Mouse (Mus musculus): ENCODE measurements around the gene Abcc1. TPM values are rescaled to one million over a fixed set of nuclear protein-coding genes. Genes with fewer than 3 reads are reported as not detected.

The Abcc1 gene
- total and polyA plus RNA-seq, 2 experiments = 1.3 to 1.6 TPM

DNA sequence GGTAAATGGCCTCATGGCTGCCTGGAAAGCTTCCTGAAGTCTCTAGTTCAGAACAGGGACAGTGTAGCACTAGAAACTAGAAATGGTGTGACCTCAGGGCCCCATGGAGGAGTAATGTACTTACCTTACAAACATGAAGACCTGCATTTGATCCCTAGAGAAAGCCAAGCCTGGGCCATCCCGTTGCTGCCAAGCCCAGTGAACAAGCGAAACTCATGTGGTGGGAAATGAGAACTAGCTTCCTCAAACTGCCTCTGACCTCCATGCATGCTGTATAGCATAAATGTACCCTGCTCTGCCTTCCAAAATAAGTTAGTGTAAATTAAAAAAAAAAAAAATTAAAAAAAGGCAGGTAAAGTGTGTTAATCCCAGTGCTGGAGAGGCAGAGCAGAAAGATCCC is 101.2 kb downstream of the Abcc1 start:
- WGBS = 96% methylated on average over 2 of the region's 2 CpGs

DNA sequence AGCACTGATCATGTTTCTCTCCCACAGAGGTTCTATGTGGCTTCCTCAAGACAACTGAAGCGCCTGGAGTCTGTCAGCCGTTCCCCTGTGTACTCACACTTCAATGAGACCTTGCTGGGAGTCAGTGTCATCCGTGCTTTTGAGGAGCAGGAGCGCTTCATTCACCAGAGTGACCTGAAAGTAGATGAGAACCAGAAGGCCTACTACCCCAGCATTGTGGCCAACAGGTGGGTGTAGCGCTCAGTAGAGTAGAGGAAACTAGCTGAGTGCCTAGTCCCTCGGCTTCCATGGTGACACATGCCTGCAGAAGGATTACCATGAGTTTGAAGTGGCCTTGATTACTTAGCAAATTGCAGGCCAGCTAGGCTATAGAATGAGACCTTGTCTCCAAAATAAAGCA is 103.7 kb downstream of the Abcc1 start:
- H3K4me3 ChIP-seq (ENCODE audit: insufficient read depth, low read depth, low read length) = no peak overlapping the region
- no peak for DNase-seq (ENCODE audit: extremely low read depth, low read depth, low spot score)
- no peak overlapping the region for H3K27ac ChIP-seq (replicated peaks; ENCODE audit: insufficient read depth, low read depth, low read length)
- 93% methylated on average over 6 of the region's 6 CpGs for WGBS
- H3K4me1 ChIP-seq (ENCODE audit: control insufficient read depth, insufficient read depth, low read length) = no peaks in the 10 kb centered on the region
- no peaks in the 10 kb centered on the region for H3K27me3 ChIP-seq (ENCODE audit: control insufficient read depth, insufficient read depth, low read length)
- no peaks in the 10 kb centered on the region for H3K36me3 ChIP-seq (ENCODE audit: control insufficient read depth, insufficient read depth, low read length)
- no peak for TF ChIP-seq CTCF (IDR thresholded peaks at IDR 0.05; ENCODE audit: low read depth, low read length)
- no peak for TF ChIP-seq POLR2A (IDR thresholded peaks at IDR 0.05; ENCODE audit: extremely low read depth, insufficient read depth, low read length)
- H3K9ac ChIP-seq (ENCODE audit: low read depth, low read length) = no peak overlapping the region
- no peaks in the 10 kb centered on the region for H3K79me2 ChIP-seq (ENCODE audit: control insufficient read depth, insufficient read depth, low read length)

More for the DNA sequence above, 101.2 kb downstream of the Abcc1 start:
- Histone ChIP-seq H3K27me3 (ENCODE audit: control insufficient read depth, insufficient read depth, low read length) (no peaks in the 10 kb centered on the region), H3K9ac (ENCODE audit: low read depth, low read length) (no peak overlapping the region), H3K4me1 (ENCODE audit: control insufficient read depth, insufficient read depth, low read length) (no peaks in the 10 kb centered on the region), H3K4me3 (ENCODE audit: insufficient read depth, low read depth, low read length) (no peak overlapping the region), H3K36me3 (ENCODE audit: control insufficient read depth, insufficient read depth, low read length) (no peaks in the 10 kb centered on the region), H3K27ac (replicated peaks; ENCODE audit: insufficient read depth, low read depth, low read length) (no peak overlapping the region), H3K79me2 (ENCODE audit: control insufficient read depth, insufficient read depth, low read length) (no peaks in the 10 kb centered on the region)
- no peak for DNase-seq (ENCODE audit: extremely low read depth, low read depth, low spot score)
- no peak for TF ChIP-seq CTCF (IDR thresholded peaks at IDR 0.05; ENCODE audit: low read depth, low read length)
- no peak for TF ChIP-seq POLR2A (IDR thresholded peaks at IDR 0.05; ENCODE audit: extremely low read depth, insufficient read depth, low read length)

DNA sequence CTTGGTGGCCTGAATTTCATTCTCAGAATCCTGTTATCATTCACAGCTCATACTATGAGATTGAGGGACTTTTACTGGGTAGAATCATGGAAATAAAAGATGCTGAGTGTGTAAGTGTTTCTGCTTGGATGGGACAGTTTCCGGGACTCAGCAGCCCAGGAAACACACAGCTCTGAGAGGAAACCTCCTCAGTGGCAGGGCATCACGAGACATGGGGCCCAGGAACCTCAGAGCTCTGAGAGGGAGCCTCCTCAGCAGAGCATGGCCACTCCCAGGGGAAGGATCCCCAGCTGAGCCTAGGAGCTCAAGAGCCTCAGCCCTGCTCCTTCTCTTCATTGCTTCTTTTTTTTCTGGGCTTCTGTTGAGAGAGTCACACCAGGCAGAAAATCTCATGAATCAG is 107.0 kb downstream of the Abcc1 start:
- H3K36me3 ChIP-seq (ENCODE audit: control insufficient read depth, insufficient read depth, low read length) = no peaks in the 10 kb centered on the region
- no peak overlapping the region for H3K9ac ChIP-seq (ENCODE audit: low read depth, low read length)
- no peaks in the 10 kb centered on the region for H3K27me3 ChIP-seq (ENCODE audit: control insufficient read depth, insufficient read depth, low read length)
- DNase-seq (ENCODE audit: extremely low read depth, low read depth, low spot score) = no peak
- H3K79me2 ChIP-seq (ENCODE audit: control insufficient read depth, insufficient read depth, low read length) = no peaks in the 10 kb centered on the region
- no peak overlapping the region for H3K27ac ChIP-seq (replicated peaks; ENCODE audit: insufficient read depth, low read depth, low read length)
- H3K4me3 ChIP-seq (ENCODE audit: insufficient read depth, low read depth, low read length) = no peak overlapping the region
- H3K4me1 ChIP-seq (ENCODE audit: control insufficient read depth, insufficient read depth, low read length) = no peaks in the 10 kb centered on the region
- WGBS = 74% methylated on average over 2 of the region's 2 CpGs
- TF ChIP-seq POLR2A (IDR thresholded peaks at IDR 0.05; ENCODE audit: extremely low read depth, insufficient read depth, low read length) (no peak), CTCF (IDR thresholded peaks at IDR 0.05; ENCODE audit: low read depth, low read length) (no peak)

DNA sequence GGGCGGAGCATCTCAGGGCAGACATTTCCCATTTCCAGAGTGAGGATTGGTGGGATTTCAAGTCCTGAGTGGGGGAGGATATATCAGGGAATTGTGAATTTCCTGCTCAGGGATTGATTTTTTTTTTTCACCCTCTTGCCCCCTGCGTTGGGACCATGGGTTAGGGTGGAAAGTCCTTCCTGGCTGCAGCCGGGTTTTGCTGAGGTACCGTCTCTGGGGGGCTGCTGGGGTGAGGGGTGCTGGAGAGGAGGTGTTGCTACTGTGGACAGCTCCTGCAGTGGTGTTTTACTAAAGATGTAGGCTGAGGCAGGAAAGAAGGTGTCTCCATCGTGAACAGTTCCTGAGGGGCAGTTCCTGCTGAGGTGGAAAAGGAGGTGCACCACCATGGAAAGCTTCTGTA is 107.5 kb downstream of the Abcc1 start:
- DNase-seq (ENCODE audit: extremely low read depth, low read depth, low spot score) = no peak
- no peaks in the 10 kb centered on the region for H3K36me3 ChIP-seq (ENCODE audit: control insufficient read depth, insufficient read depth, low read length)
- 80% methylated on average over 5 of the region's 5 CpGs for WGBS
- H3K27ac ChIP-seq (replicated peaks; ENCODE audit: insufficient read depth, low read depth, low read length) = no peak overlapping the region
- no peaks in the 10 kb centered on the region for H3K27me3 ChIP-seq (ENCODE audit: control insufficient read depth, insufficient read depth, low read length)
- TF ChIP-seq POLR2A (IDR thresholded peaks at IDR 0.05; ENCODE audit: extremely low read depth, insufficient read depth, low read length) (no peak), CTCF (IDR thresholded peaks at IDR 0.05; ENCODE audit: low read depth, low read length) (no peak)
- no peak overlapping the region for H3K4me3 ChIP-seq (ENCODE audit: insufficient read depth, low read depth, low read length)
- H3K79me2 ChIP-seq (ENCODE audit: control insufficient read depth, insufficient read depth, low read length) = no peaks in the 10 kb centered on the region
- H3K9ac ChIP-seq (ENCODE audit: low read depth, low read length) = no peak overlapping the region
- H3K4me1 ChIP-seq (ENCODE audit: control insufficient read depth, insufficient read depth, low read length) = no peaks in the 10 kb centered on the region

DNA sequence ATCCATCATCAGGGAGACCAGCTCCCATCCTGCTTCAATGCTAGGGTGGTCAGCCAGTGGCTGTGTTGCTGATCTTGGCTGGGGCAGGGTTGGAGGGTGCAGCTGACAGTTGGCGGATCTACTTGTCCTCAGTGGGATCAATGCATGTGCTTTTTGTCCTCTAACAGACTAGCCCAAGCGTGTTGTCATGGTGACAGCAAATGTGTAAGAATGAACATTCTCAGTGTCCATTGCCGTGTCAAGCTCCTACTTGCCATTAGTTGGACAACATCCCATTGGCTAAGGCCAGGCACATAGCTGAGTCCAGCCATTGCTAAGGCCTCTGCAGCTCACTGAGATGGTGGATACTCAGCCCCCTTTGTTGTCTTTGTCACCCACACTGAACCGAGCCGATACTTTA is 110.8 kb downstream of the Abcc1 start:
- DNase-seq (ENCODE audit: extremely low read depth, low read depth, low spot score) = no peak
- 92% methylated on average over 5 of the region's 5 CpGs for WGBS

DNA sequence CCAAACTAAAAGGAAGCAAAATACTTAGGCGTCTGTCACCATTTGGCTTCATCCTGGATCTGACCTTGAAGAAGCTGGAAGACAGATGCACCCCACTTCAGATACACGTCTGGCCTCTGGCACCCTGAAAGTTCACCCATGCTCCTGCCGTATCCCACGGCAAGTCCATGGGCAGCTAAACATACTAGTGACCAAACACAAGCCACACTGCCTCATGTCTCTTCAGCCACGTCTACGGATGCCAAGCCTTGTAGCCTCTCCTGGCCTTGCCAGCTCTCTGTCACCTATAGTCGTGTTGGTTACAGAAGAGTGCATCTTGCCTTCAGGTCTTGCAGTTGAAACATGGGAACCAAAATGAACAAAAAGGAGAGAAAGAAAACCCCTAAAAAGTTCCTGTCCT is 112.3 kb downstream of the Abcc1 start:
- H3K79me2 ChIP-seq (ENCODE audit: control insufficient read depth, insufficient read depth, low read length) = no peaks in the 10 kb centered on the region
- H3K27ac ChIP-seq (replicated peaks; ENCODE audit: insufficient read depth, low read depth, low read length) = no peak overlapping the region
- H3K4me3 ChIP-seq (ENCODE audit: insufficient read depth, low read depth, low read length) = no peak overlapping the region
- peaks cover 2% of the 10 kb centered on the region; the same call in 1 of the 2 replicates for H3K4me1 ChIP-seq (ENCODE audit: control insufficient read depth, insufficient read depth, low read length)
- H3K27me3 ChIP-seq (ENCODE audit: control insufficient read depth, insufficient read depth, low read length) = no peaks in the 10 kb centered on the region
- no peak for DNase-seq (ENCODE audit: extremely low read depth, low read depth, low spot score)
- H3K36me3 ChIP-seq (ENCODE audit: control insufficient read depth, insufficient read depth, low read length) = no peaks in the 10 kb centered on the region
- H3K9ac ChIP-seq (ENCODE audit: low read depth, low read length) = no peak overlapping the region
- WGBS = 88% methylated on average over 7 of the region's 7 CpGs
- TF ChIP-seq POLR2A (IDR thresholded peaks at IDR 0.05; ENCODE audit: extremely low read depth, insufficient read depth, low read length) (no peak), CTCF (IDR thresholded peaks at IDR 0.05; ENCODE audit: low read depth, low read length) (no peak)

More for the DNA sequence above, 110.8 kb downstream of the Abcc1 start:
- H3K36me3 ChIP-seq (ENCODE audit: control insufficient read depth, insufficient read depth, low read length) = no peaks in the 10 kb centered on the region
- no peak overlapping the region for H3K27ac ChIP-seq (replicated peaks; ENCODE audit: insufficient read depth, low read depth, low read length)
- H3K9ac ChIP-seq (ENCODE audit: low read depth, low read length) = no peak overlapping the region
- no peak for TF ChIP-seq CTCF (IDR thresholded peaks at IDR 0.05; ENCODE audit: low read depth, low read length)
- no peak for TF ChIP-seq POLR2A (IDR thresholded peaks at IDR 0.05; ENCODE audit: extremely low read depth, insufficient read depth, low read length)
- H3K4me3 ChIP-seq (ENCODE audit: insufficient read depth, low read depth, low read length) = no peak overlapping the region
- H3K79me2 ChIP-seq (ENCODE audit: control insufficient read depth, insufficient read depth, low read length) = no peaks in the 10 kb centered on the region
- H3K4me1 ChIP-seq (ENCODE audit: control insufficient read depth, insufficient read depth, low read length) = peaks cover 2% of the 10 kb centered on the region; the same call in 1 of the 2 replicates
- H3K27me3 ChIP-seq (ENCODE audit: control insufficient read depth, insufficient read depth, low read length) = no peaks in the 10 kb centered on the region

Data from liver, adult 2 months (tissue).